Mouse (Mus musculus) layer of hippocampus, adult 6 months (tissue): ENCODE data around the gene Thra. TPM values are rescaled to one million over a fixed set of nuclear protein-coding genes. Genes with fewer than 3 reads are reported as not detected.

Source experiments
- long read RNA-seq, 2 experiments: library from polyadenylated mRNA; unstranded; transcript quantifications; one replicate each; pipeline ENCODE4 v2.0.0; 2019 to 2020
- polyA plus RNA-seq: library from polyadenylated mRNA; unstranded; fragments of <200 nt; fragmentation: Nextera tagmentation; gene quantifications from 2 replicates; pipeline ENCODE4 v1.2.3, GENCODE M21; 2021

Gene Thra
- polyA plus RNA-seq = 120 and 123 TPM in 2 replicates
- long read RNA-seq, experiment 1, transcript Thra-201 (10 exons, 2,452 nt) = major isoform, 6 of 292 reads
- long read RNA-seq, experiment 1, partial matches to known transcripts = 267 of 292 reads
- long read RNA-seq, experiment 1, other reads (novel, unspliced or antisense) = 16 of 292 reads
- long read RNA-seq, experiment 2, transcript Thra-203 (9 exons, 1,240 nt) = major isoform, 10 of 222 reads
- long read RNA-seq, experiment 2, transcript Thra-201 (10 exons, 2,452 nt) = major isoform, 10 of 222 reads
- long read RNA-seq, experiment 2, partial matches to known transcripts = 160 of 222 reads
- long read RNA-seq, experiment 2, other reads (novel, unspliced or antisense) = 40 of 222 reads

DNA sequence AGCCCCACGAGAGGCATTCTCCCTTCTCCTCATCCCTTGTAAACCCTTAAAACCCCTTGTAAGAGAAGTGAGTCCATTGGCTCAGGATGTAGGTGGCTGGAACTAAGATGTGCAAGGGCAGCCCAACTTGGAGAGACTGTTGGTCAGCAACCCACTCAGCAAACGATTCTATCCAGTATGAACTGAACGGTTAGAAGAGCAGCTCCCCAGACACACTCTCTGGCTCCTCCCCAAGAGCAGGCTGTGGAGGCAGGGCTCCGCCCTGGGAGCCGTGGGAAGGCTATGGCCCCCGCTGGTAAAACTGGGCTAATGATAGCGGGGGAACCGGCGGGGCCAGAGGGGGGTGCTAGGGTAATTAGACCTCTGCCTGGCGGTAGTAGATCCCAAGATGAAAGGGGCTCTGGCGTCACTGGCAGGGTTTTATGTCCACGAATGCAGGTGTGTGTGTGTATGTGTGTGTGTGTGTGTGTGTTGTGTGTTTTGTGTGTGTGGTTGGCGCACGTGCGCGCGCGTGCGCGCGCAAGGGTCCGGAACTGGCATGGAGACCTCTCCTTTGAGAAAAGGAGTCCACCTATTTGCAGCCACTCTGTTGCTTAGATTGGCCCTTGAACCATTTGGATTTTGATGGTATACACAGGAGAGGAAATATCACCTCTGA is at the start of gene Thra:
TSS of gene Thra (plus strand) at position 246 of the 658 bp plus-strand sequence.

DNA sequence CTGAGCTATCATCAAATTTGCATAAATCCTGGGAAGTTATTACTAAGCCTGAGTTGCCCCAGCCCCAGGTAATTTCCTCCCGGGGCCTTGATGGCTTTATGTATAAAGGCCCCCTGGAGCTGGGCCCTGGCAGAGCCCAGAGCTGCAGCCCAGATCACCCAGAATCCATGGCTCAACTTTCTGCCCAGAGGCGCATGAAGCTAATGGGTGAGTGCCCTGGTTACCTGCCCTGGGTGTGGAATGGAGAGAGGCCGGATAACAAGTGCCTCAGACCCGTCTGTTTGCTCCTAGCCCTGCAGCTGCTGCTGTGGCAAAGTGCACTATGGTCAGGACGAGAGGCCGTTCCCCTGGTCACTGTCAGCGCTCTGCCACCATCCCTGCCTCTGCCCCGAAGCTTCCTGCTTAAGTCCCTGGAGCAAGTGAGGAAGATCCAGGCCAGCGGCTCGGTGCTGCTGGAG is 39.2 kb upstream of the Thra start, which contains the start of gene Csf3:
TSS of gene Csf3 (plus strand) at position 51 of the 458 bp plus-strand sequence.

DNA sequence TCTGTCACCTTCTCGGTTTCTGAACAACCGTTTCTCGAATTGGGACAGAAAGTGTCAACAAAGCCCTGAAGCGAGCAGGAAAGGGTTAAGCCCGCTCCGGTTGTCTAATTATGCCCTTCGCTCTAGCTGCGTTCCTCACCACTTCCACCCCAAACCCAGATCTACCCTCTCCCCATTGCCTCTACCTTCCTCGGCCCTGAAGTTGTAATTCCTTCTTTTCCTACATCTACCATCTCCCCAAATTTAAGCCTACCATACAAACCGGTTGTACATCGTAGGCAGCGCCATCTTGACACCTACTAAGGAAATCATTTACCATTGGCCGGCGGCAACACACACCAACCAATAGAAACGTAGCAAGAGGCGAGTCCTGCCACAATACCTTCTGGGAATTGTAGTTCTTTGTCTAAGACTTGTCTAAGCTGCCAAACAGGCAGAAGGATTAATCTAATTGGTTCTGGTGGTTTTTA is 11.3 kb upstream of the Thra start, which contains the start of gene Med24:
TSS of gene Med24 (minus strand) at position 317 of the 470 bp plus-strand sequence.

DNA sequence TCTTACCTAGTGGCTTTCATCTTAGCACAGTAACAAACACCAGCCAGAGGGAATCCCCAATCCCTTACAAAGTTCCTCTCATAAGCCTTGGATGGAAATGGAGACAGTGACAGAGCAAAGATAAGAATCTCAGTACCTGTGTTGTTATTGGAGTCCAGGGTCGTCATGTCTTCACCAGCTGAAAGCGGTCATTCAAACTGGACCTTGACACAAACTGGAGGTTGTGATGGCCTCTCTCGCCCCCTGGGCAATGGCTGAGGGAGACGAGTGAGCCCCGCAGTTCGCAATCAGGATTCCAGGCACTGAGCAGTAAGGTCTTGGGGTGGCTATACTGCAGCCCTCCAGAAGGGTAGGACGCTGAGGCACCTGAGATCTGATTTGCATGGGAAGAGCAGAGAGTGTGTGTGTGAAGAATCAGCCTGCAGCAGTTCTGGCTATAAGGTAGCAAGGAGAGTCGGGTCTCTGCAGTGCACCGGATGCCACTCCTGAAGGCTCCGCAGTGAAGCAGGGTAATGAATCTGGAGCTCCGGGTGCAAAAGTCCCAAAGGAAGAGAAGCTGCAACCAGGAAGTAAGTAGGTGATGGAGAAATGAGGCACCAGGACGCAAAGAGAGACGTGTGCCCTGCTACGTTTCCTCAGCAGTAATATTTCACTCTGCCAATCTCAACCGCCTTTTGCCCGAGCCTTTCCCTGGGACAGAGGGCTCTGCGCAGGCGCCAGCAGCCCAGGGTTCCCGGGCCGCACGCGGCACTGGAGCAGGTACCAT is 34.3 kb downstream of the Thra start, which contains the start of gene Nr1d1:
TSS of gene Nr1d1 (minus strand) at position 752 of the 766 bp plus-strand sequence.

DNA sequence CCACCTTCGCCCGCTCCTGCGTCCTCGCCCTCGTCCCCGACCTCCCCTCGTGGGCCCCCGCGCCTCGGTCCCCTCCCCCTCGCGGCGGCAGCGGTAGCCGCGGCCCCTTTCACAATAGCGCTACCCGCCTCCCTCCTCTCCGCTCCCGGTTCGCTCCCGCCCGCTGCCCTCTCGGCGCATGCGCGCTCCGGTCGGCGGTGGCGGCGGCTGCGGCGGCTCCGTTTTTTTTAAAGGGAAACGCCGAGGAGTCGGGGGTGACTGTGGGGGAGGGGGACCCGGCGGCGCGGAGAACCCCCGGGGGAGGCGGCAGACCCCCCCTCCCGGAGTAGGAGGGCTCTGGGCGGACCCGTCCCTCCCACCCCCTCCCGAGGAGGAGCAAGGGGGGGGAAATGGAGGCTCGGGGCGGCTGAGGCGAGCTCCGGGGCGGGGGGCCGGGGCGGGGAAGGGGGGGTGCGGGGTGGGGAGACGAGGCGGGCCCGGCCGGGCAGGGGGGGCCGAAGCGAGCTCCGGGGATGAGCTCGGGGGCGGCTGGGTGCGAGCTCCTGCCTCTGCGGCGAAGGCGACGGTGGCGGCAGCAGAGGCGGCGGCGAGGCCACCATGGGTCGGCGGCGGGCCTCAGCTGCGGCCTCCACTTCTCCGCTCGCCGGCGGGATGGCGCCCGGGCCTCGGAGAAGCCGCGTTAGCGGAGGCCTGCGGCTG is 54.7 kb downstream of the Thra start, which contains the start of gene Msl1:
TSS of gene Msl1 (plus strand) at position 502 of the 699 bp plus-strand sequence.

DNA sequence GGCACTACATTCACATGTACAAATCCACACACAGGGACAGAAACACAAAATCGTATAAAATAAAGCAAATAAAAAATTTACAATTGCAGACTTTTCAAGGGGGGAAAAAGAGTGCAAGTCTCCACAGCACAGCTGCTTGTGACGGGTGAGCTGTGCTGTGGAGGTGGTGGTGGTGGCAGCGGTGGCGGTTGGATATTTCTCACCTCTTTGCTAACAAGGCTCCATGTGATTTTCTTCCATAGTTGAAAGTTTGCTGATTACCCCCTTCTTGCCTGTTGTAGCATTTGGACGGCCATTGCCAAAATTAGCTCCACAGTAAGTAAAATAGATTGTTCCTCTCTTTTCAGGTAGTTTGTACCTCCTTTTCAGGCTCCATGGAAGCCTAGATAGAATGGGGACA is 64.2 kb downstream of the Thra start, which contains the start of gene Casc3:
TSS of gene Casc3 (plus strand) at position 301 of the 400 bp plus-strand sequence.

Other genes with a start within 250 kb of the Thra start
- not detected in 2 replicates for gene Ikzf3, start 194.6 kb upstream of the Thra start, polyA plus RNA-seq
- 0.19 TPM in 1 of 2 replicates, not detected in the other for gene Zpbp2, start 189.5 kb upstream of the Thra start, polyA plus RNA-seq
- gene Ormdl3, start 153.3 kb upstream of the Thra start, polyA plus RNA-seq = 8.1 and 13.9 TPM in 2 replicates
- not detected in 2 replicates for gene Lrrc3c, start 142.3 kb upstream of the Thra start, polyA plus RNA-seq
- gene Gm12355, start 115.0 kb upstream of the Thra start, polyA plus RNA-seq = 0.31 and 0.69 TPM in 2 replicates
- not detected in 2 replicates for gene Gsdma3, start 114.3 kb upstream of the Thra start, polyA plus RNA-seq
- gene Gsdma2, start 93.9 kb upstream of the Thra start, polyA plus RNA-seq = 0.14 TPM in 1 of 2 replicates, not detected in the other
- not detected in 2 replicates for gene Gsdma, start 76.3 kb upstream of the Thra start, polyA plus RNA-seq
- gene Psmd3, start 58.1 kb upstream of the Thra start, polyA plus RNA-seq = 68.6 and 77.0 TPM in 2 replicates
- not detected in 2 replicates for gene Csf3, start 39.4 kb upstream of the Thra start, polyA plus RNA-seq
- 26.6 and 26.9 TPM in 2 replicates for gene Med24, start 11.2 kb upstream of the Thra start, polyA plus RNA-seq
- 48.4 and 57.5 TPM in 2 replicates for gene Nr1d1, start 34.7 kb downstream of the Thra start, polyA plus RNA-seq
- 12.2 and 12.4 TPM in 2 replicates for gene Msl1, start 54.9 kb downstream of the Thra start, polyA plus RNA-seq
- gene Casc3, start 64.3 kb downstream of the Thra start, polyA plus RNA-seq = 6.6 and 7.3 TPM in 2 replicates
- gene Rapgefl1, start 96.1 kb downstream of the Thra start, polyA plus RNA-seq = 12.1 and 13.2 TPM in 2 replicates
- 5.2 and 5.5 TPM in 2 replicates for gene Wipf2, start 123.0 kb downstream of the Thra start, polyA plus RNA-seq
- 0.19 and 0.30 TPM in 2 replicates for gene Cdc6, start 167.2 kb downstream of the Thra start, polyA plus RNA-seq
- 3.1 and 4.1 TPM in 2 replicates for gene Rara, start 187.2 kb downstream of the Thra start, polyA plus RNA-seq
- gene Gjd3, start 242.4 kb downstream of the Thra start, polyA plus RNA-seq = 1.7 and 3.3 TPM in 2 replicates